Mouse (Mus musculus): ENCODE data around the gene Kif19a. TPM values are rescaled to one million over a fixed set of nuclear protein-coding genes. Genes with fewer than 3 reads are reported as not detected.

Kif19a gene
- total RNA-seq, 2 experiments from 2014 or later, result not detected

- ATAC-seq (replicated peaks; ENCODE audit: low FRiP score, poor library complexity, severe bottlenecking), result no peak
These were observed 6.7 kb downstream of the Kif19a start for GRCm38 (mm10) chr11:114771896-114772295.

- no peak for ATAC-seq (replicated peaks; ENCODE audit: low FRiP score, poor library complexity, severe bottlenecking)
These were observed 14.9 kb downstream of the Kif19a start for GRCm38 (mm10) chr11:114780076-114780475.

- no peak for ATAC-seq (replicated peaks; ENCODE audit: low FRiP score, poor library complexity, severe bottlenecking)
These were observed 20.7 kb downstream of the Kif19a start for GRCm38 (mm10) chr11:114785892-114786291.

- no peak for ATAC-seq (replicated peaks; ENCODE audit: low FRiP score, poor library complexity, severe bottlenecking)
These were observed 21.1 kb downstream of the Kif19a start for GRCm38 (mm10) chr11:114786326-114786725.

- ATAC-seq (replicated peaks; ENCODE audit: low FRiP score, poor library complexity, severe bottlenecking), result no peak
These were observed 22.4 kb downstream of the Kif19a start for GRCm38 (mm10) chr11:114787611-114788010.

- ATAC-seq (replicated peaks; ENCODE audit: low FRiP score, poor library complexity, severe bottlenecking), result no peak
These were observed 24.0 kb downstream of the Kif19a start for GRCm38 (mm10) chr11:114789061-114789714.

- ATAC-seq (replicated peaks; ENCODE audit: low FRiP score, poor library complexity, severe bottlenecking), result no peak
These were observed 24.5 kb downstream of the Kif19a start for GRCm38 (mm10) chr11:114789716-114790115.

- ATAC-seq (replicated peaks; ENCODE audit: low FRiP score, poor library complexity, severe bottlenecking), result no peak
These were observed 25.0 kb downstream of the Kif19a start for GRCm38 (mm10) chr11:114790171-114790570.

GRCm38 (mm10) chr11:114790841-114791240 lies 25.7 kb downstream of the Kif19a start:
- ATAC-seq (replicated peaks; ENCODE audit: low FRiP score, poor library complexity, severe bottlenecking), result no peak

GRCm38 (mm10) chr11:114791351-114791889 lies 26.2 kb downstream of the Kif19a start:
- ATAC-seq (replicated peaks; ENCODE audit: low FRiP score, poor library complexity, severe bottlenecking), result no peak

- no peak for ATAC-seq (replicated peaks; ENCODE audit: low FRiP score, poor library complexity, severe bottlenecking)
These were observed 26.8 kb downstream of the Kif19a start for GRCm38 (mm10) chr11:114791891-114792411.

GRCm38 (mm10) chr11:114792931-114793494 lies 27.8 kb downstream of the Kif19a start:
- ATAC-seq (replicated peaks; ENCODE audit: low FRiP score, poor library complexity, severe bottlenecking), result no peak

GRCm38 (mm10) chr11:114793868-114794545 lies 28.8 kb downstream of the Kif19a start:
- no peak for ATAC-seq (replicated peaks; ENCODE audit: low FRiP score, poor library complexity, severe bottlenecking)

- no peak for ATAC-seq (replicated peaks; ENCODE audit: low FRiP score, poor library complexity, severe bottlenecking)
These were observed 29.5 kb downstream of the Kif19a start for GRCm38 (mm10) chr11:114794691-114795090.

- ATAC-seq (replicated peaks; ENCODE audit: low FRiP score, poor library complexity, severe bottlenecking), result no peak
These were observed 30.1 kb downstream of the Kif19a start for GRCm38 (mm10) chr11:114795231-114795746.

- ATAC-seq (replicated peaks; ENCODE audit: low FRiP score, poor library complexity, severe bottlenecking), result no peak
These were observed 30.7 kb downstream of the Kif19a start, which contains the start of gene Btbd17 for GRCm38 (mm10) chr11:114795848-114796322. Gene Btbd17, minus strand, starts transcription at chr11:114795945.

GRCm38 (mm10) chr11:114797176-114797575 lies 32.0 kb downstream of the Kif19a start:
- ATAC-seq (replicated peaks; ENCODE audit: low FRiP score, poor library complexity, severe bottlenecking), result no peak

GRCm38 (mm10) chr11:114797981-114798380 lies 32.8 kb downstream of the Kif19a start:
- no peak for ATAC-seq (replicated peaks; ENCODE audit: low FRiP score, poor library complexity, severe bottlenecking)

- no peak for ATAC-seq (replicated peaks; ENCODE audit: low FRiP score, poor library complexity, severe bottlenecking)
These were observed 33.4 kb downstream of the Kif19a start, which contains the start of gene Gpr142 for GRCm38 (mm10) chr11:114798624-114799023. Gene Gpr142, plus strand, starts transcription at chr11:114798924.

- no peak for ATAC-seq (replicated peaks; ENCODE audit: low FRiP score, poor library complexity, severe bottlenecking)
These were observed 36.7 kb downstream of the Kif19a start for GRCm38 (mm10) chr11:114801906-114802305.

All from erythroid progenitor cell, adult 5-6 weeks (primary cell).